Mouse (Mus musculus): Measurements from ENCODE around the gene Ap5b1.

DNA sequence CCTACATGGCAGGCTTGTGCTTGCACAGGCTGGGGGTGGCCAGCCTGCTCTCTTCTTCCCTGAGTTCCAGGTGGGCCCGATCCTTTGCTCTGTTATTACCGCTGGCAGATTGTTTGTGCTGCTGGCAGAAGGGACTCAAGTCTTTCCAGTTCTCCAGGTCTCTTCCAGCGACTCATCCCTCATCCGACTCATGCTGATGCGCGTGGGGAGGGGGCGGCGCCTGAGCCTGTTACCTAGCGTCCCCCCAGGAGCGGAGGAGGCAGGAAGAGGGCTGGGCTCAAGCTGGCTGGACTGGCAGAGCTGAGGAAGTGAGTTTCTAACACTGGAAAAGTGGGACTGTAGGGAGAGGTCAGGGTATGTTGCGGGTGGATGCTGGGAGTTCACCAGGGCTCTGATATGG, 23.8 kb upstream of the Ap5b1 start:
- no peak for TF ChIP-seq GATA1 (IDR thresholded peaks at IDR 0.05; ENCODE audit: borderline replicate concordance, low read length)
- TF ChIP-seq FLI1 (IDR thresholded peaks at IDR 0.05; ENCODE audit: low read length), result no peak
